ENCODE assay signal across 20 mouse cellular contexts in genomic region chr8:120700053-120700452, GRCm38 (mm10). TPM values are rescaled to one million over a fixed set of nuclear protein-coding genes. Genes with fewer than 3 reads are reported as not detected.
A peak's percentile ranks its signal among the peaks of the same experiment; 100 is the strongest.
DNase-seq lines count a peak whose midpoint lies in the region; ATAC-seq and TF ChIP-seq lines count a peak whose summit lies in the region.
"Had no signal": no experiment of that assay in that cellular context is flagged by ENCODE, and none has a peak within 500 bp of the region (broad histone marks: within the 10 kb centered on the region; RNA-seq: fewer than 3 reads in every experiment).

No protein-coding gene starts in this region.

- H3K4me2 ChIP-seq in heart, embryonic 13.5 days, result no peak overlapping the region
- H3K4me2 ChIP-seq in kidney, embryonic 16.5 days (replicated peaks; ENCODE audit: low read depth, low read length), result no peak overlapping the region
- H3K4me2 ChIP-seq in lung, postnatal 0 days (replicated peaks; ENCODE audit: low read depth, low read length), result no peak overlapping the region
- H3K4me2 ChIP-seq: embryonic facial prominence, embryonic 13.5 days; hindbrain, embryonic 13.5 days; limb, embryonic 15.5 days had no signal

- no peaks in the 10 kb centered on the region for H3K36me3 ChIP-seq in heart, embryonic 13.5 days
- H3K36me3 ChIP-seq in kidney, embryonic 16.5 days (ENCODE audit: insufficient read depth, low read length), result no peaks in the 10 kb centered on the region
- no peaks in the 10 kb centered on the region for H3K36me3 ChIP-seq in lung, postnatal 0 days (ENCODE audit: insufficient read depth, low read length)
- H3K36me3 ChIP-seq in limb, embryonic 10.5 days, result no peaks in the 10 kb centered on the region
- H3K36me3 ChIP-seq: embryonic facial prominence, embryonic 13.5 days; hindbrain, embryonic 13.5 days; limb, embryonic 15.5 days; midbrain, embryonic 10.5 days had no signal

- TF ChIP-seq EP300 in lung, postnatal 0 days (IDR thresholded peaks at IDR 0.05), result no peak

- no peak overlapping the region for H3K9ac ChIP-seq in heart, embryonic 13.5 days
- H3K9ac ChIP-seq in kidney, embryonic 16.5 days (replicated peaks; ENCODE audit: low read length), result no peak overlapping the region
- H3K9ac ChIP-seq in lung, postnatal 0 days (replicated peaks; ENCODE audit: low read depth), result no peak overlapping the region
- H3K9ac ChIP-seq: embryonic facial prominence, embryonic 13.5 days; hindbrain, embryonic 13.5 days; limb, embryonic 15.5 days had no signal

- no peak for ATAC-seq in heart, embryonic 13.5 days (ENCODE audit: extremely low read depth, insufficient number of reproducible peaks, low FRiP score, low TSS enrichment)
- ATAC-seq in kidney, embryonic 16.5 days (ENCODE audit: low FRiP score, low TSS enrichment), result no peak
- ATAC-seq in lung, postnatal 0 days, result no peak
- ATAC-seq: intestine, postnatal 0 days had no signal

- TF ChIP-seq CTCF in lung, postnatal 0 days (IDR thresholded peaks at IDR 0.05), result no peak

- H3K4me3 ChIP-seq in heart, embryonic 13.5 days, result no peak overlapping the region
- H3K4me3 ChIP-seq in kidney, embryonic 16.5 days (ENCODE audit: low read length), result no peak overlapping the region
- no peak overlapping the region for H3K4me3 ChIP-seq in lung, postnatal 0 days (ENCODE audit: low read depth, low read length)
- H3K4me3 ChIP-seq in limb, embryonic 10.5 days, result no peak overlapping the region
- H3K4me3 ChIP-seq: embryonic facial prominence, embryonic 13.5 days; hindbrain, embryonic 13.5 days; limb, embryonic 15.5 days; midbrain, embryonic 10.5 days had no signal

- no peak for DNase-seq in heart, postnatal 4 days
- DNase-seq in kidney, postnatal 10 days, result no peak
- DNase-seq in lung, postnatal 0 days (ENCODE audit: low spot score), result no peak
- no peak for DNase-seq in lung, postnatal 4 days
- DNase-seq in limb, embryonic 10.5 days (ENCODE audit: low spot score), result no peak
- DNase-seq: adrenal gland, adult 8-10 months; B cell, adult 2 months; cerebellum, adult 11-12 months; cerebellum, postnatal 36 days had no signal

- peaks cover 36% of the 10 kb centered on the region for H3K4me1 ChIP-seq in heart, embryonic 13.5 days
- peaks cover 26% of the 10 kb centered on the region; the same call in 1 of the 2 replicates for H3K4me1 ChIP-seq in kidney, embryonic 16.5 days (ENCODE audit: insufficient read depth, low read length)
- peaks cover 11% of the 10 kb centered on the region; the same call in 1 of the 2 replicates for H3K4me1 ChIP-seq in lung, postnatal 0 days (ENCODE audit: insufficient read depth, low read depth, low read length)
- H3K4me1 ChIP-seq in limb, embryonic 10.5 days, result peaks cover 23% of the 10 kb centered on the region

- H3K27ac ChIP-seq in heart, embryonic 13.5 days (replicated peaks), result peak overlapping the region; percentile 66
- 0 out of 2 replicates have a peak overlapping the region, but pooled peaks have one; percentile 40 for H3K27ac ChIP-seq in kidney, embryonic 16.5 days (ENCODE audit: low read length)
- peak overlapping the region; percentile 51; the same call in 1 of the 2 replicates for H3K27ac ChIP-seq in lung, postnatal 0 days (ENCODE audit: low read length)
- 0 out of 2 replicates have a peak overlapping the region, but pooled peaks have one; percentile 5 for H3K27ac ChIP-seq in limb, embryonic 10.5 days
- H3K27ac ChIP-seq: embryonic facial prominence, embryonic 13.5 days; hindbrain, embryonic 13.5 days; limb, embryonic 15.5 days; midbrain, embryonic 10.5 days had no signal

- 62% methylated on average over 4 of the region's 4 CpGs for WGBS in heart, embryonic 13.5 days
- WGBS in kidney, embryonic 16.5 days, result 85% methylated on average over 4 of the region's 4 CpGs
- WGBS in lung, postnatal 0 days, result 78% methylated on average over 4 of the region's 4 CpGs
- 89% methylated on average over 4 of the region's 4 CpGs for WGBS in limb, embryonic 10.5 days

- H3K27me3 ChIP-seq in heart, embryonic 13.5 days (replicated peaks), result peaks cover 31% of the 10 kb centered on the region; the same call in 1 of the 2 replicates
- H3K27me3 ChIP-seq in kidney, embryonic 16.5 days (ENCODE audit: insufficient read depth, low read length), result peaks cover 10% of the 10 kb centered on the region; the same call in 1 of the 2 replicates
- H3K27me3 ChIP-seq in lung, postnatal 0 days (replicated peaks; ENCODE audit: insufficient read depth, low read length), result no peaks in the 10 kb centered on the region
- peaks cover 43% of the 10 kb centered on the region for H3K27me3 ChIP-seq in limb, embryonic 10.5 days (ENCODE audit: low read depth, poor library complexity, severe bottlenecking)

- H3K9me3 ChIP-seq in heart, embryonic 13.5 days, result peaks cover 6% of the 10 kb centered on the region; the same call in 1 of the 2 replicates
- H3K9me3 ChIP-seq in kidney, embryonic 16.5 days (ENCODE audit: low read length), result no peaks in the 10 kb centered on the region
- H3K9me3 ChIP-seq in lung, postnatal 0 days (ENCODE audit: low read length), result no peaks in the 10 kb centered on the region
- no peaks in the 10 kb centered on the region for H3K9me3 ChIP-seq in limb, embryonic 10.5 days (replicated peaks)
- H3K9me3 ChIP-seq: embryonic facial prominence, embryonic 13.5 days; hindbrain, embryonic 13.5 days; limb, embryonic 15.5 days had no signal

RNA-seq across cellular contexts. Expression of gene Emc8, which starts 31.7 kb away (rescaled TPM):
- 164 and 174 TPM in 2 replicates for polyA plus RNA-seq in heart, embryonic 13.5 days (2015; fragmentation: Nextera tagmentation; extraction: Ambion mirVana)
- total RNA-seq in heart, postnatal 4 days (2021), result 10 to 100 TPM; 78.7 to 82.4 TPM
- 253 and 262 TPM in 2 replicates for polyA plus RNA-seq in kidney, embryonic 16.5 days (2015; fragmentation: Nextera tagmentation; extraction: Ambion mirVana)
- polyA plus RNA-seq in lung, postnatal 0 days (2015; fragmentation: Nextera tagmentation; extraction: Ambion mirVana), result 131 and 137 TPM in 2 replicates
- 372 and 439 TPM in 2 replicates for polyA plus RNA-seq in limb, embryonic 10.5 days (2016; fragmentation: Nextera tagmentation; extraction: Ambion mirVana)

RNA-seq across cellular contexts. Expression of gene Cox4i1, which starts 32.0 kb away (rescaled TPM):
- polyA plus RNA-seq in heart, embryonic 13.5 days (2015; fragmentation: Nextera tagmentation; extraction: Ambion mirVana), result 1,738 and 2,034 TPM in 2 replicates
- total RNA-seq in heart, postnatal 4 days (2021), result 1,000 to 10,000 TPM; 2,981 to 3,274 TPM
- polyA plus RNA-seq in kidney, embryonic 16.5 days (2015; fragmentation: Nextera tagmentation; extraction: Ambion mirVana), result 1,211 and 1,278 TPM in 2 replicates
- polyA plus RNA-seq in lung, postnatal 0 days (2015; fragmentation: Nextera tagmentation; extraction: Ambion mirVana), result 1,092 and 1,166 TPM in 2 replicates
- 879 and 888 TPM in 2 replicates for polyA plus RNA-seq in limb, embryonic 10.5 days (2016; fragmentation: Nextera tagmentation; extraction: Ambion mirVana)

RNA-seq across cellular contexts. Expression of gene Gm27021, which starts 32.2 kb away (rescaled TPM):
- polyA plus RNA-seq in heart, embryonic 13.5 days (2015; fragmentation: Nextera tagmentation; extraction: Ambion mirVana), result 2.0 and 2.3 TPM in 2 replicates
- not detected for total RNA-seq in heart, postnatal 4 days (2021)
- 3.4 and 4.2 TPM in 2 replicates for polyA plus RNA-seq in kidney, embryonic 16.5 days (2015; fragmentation: Nextera tagmentation; extraction: Ambion mirVana)
- polyA plus RNA-seq in lung, postnatal 0 days (2015; fragmentation: Nextera tagmentation; extraction: Ambion mirVana), result 1.00 and 1.3 TPM in 2 replicates
- 3.4 and 3.8 TPM in 2 replicates for polyA plus RNA-seq in limb, embryonic 10.5 days (2016; fragmentation: Nextera tagmentation; extraction: Ambion mirVana)
- total RNA-seq: gastrocnemius, adult 8-10 months; heart, adult 18-20 months; layer of hippocampus, postnatal 25 days; left cerebral cortex, postnatal 14 days had no signal

RNA-seq across cellular contexts. Expression of gene Irf8, which starts 36.1 kb away (rescaled TPM):
- polyA plus RNA-seq in heart, embryonic 13.5 days (2015; fragmentation: Nextera tagmentation; extraction: Ambion mirVana), result 7.1 and 7.9 TPM in 2 replicates
- 1 to 10 TPM; 8.4 to 9.7 TPM for total RNA-seq in heart, postnatal 4 days (2021)
- polyA plus RNA-seq in kidney, embryonic 16.5 days (2015; fragmentation: Nextera tagmentation; extraction: Ambion mirVana), result 10.0 and 10.9 TPM in 2 replicates
- 36.0 and 36.4 TPM in 2 replicates for polyA plus RNA-seq in lung, postnatal 0 days (2015; fragmentation: Nextera tagmentation; extraction: Ambion mirVana)
- 1.4 and 1.7 TPM in 2 replicates for polyA plus RNA-seq in limb, embryonic 10.5 days (2016; fragmentation: Nextera tagmentation; extraction: Ambion mirVana)

RNA-seq across cellular contexts. Expression of gene 1190005I06Rik, which starts 52.6 kb away (rescaled TPM):
- 3.3 and 3.6 TPM in 2 replicates for polyA plus RNA-seq in heart, embryonic 13.5 days (2015; fragmentation: Nextera tagmentation; extraction: Ambion mirVana)
- 1 to 10 TPM; 7.5 to 9.3 TPM for total RNA-seq in heart, postnatal 4 days (2021)
- 2.3 and 2.4 TPM in 2 replicates for polyA plus RNA-seq in kidney, embryonic 16.5 days (2015; fragmentation: Nextera tagmentation; extraction: Ambion mirVana)
- 2.0 and 2.1 TPM in 2 replicates for polyA plus RNA-seq in lung, postnatal 0 days (2015; fragmentation: Nextera tagmentation; extraction: Ambion mirVana)
- polyA plus RNA-seq in limb, embryonic 10.5 days (2016; fragmentation: Nextera tagmentation; extraction: Ambion mirVana), result 2.7 and 3.4 TPM in 2 replicates

Comparison
In these comparisons a context has a peak if more than half of its experiments do, and no peak if none do; other contexts are left out.
1. H3K27ac ChIP-seq: peak in every context shown above with its lines; median percentile 66 in heart, embryonic 13.5 days; 51 in lung, postnatal 0 days; 40 in kidney, embryonic 16.5 days; 5 in limb, embryonic 10.5 days.